Mouse (Mus musculus) liver, embryonic 14.5 days (tissue): ENCODE data around the gene Aplp2. TPM values are rescaled to one million over a fixed set of nuclear protein-coding genes. Genes with fewer than 3 reads are reported as not detected.

Experiments used
- ATAC-seq: fragments of 200-750 bp; cut with Nextera tagmentation; 2 replicates; pipeline ENCODE4 v1.8.0; 2017; ENCODE audit warnings: moderate number of reproducible peaks, mild to moderate bottlenecking, moderate library complexity; ENCODE audit not compliant: insufficient read depth
- DNase-seq, 3 experiments: peaks; one replicate each; pipeline ENCODE4 v3.0.0-alpha.2; 2012 to 2013; ENCODE audit warnings: low read depth in 3 of 3, low spot score in 3 of 3
- H3K27ac ChIP-seq: fragments of 300-500 bp; sonication (generic); 2 replicates; pipeline ENCODE4 v1.5.1; 2014; ENCODE audit warnings: moderate library complexity, mild to moderate bottlenecking, control low read depth, inconsistent platforms
- H3K27me3 ChIP-seq: fragments of 300-500 bp; sonication (generic); 2 replicates; pipeline ENCODE4 v1.6.1; 2014; ENCODE audit warnings: mild to moderate bottlenecking, low read length, moderate library complexity; ENCODE audit not compliant: control insufficient read depth, insufficient read depth
- H3K36me3 ChIP-seq: fragments of 300-500 bp; sonication (generic); replicated peaks from 2 replicates; pipeline ENCODE4 v1.6.1; 2014; ENCODE audit warnings: low read depth; ENCODE audit not compliant: control insufficient read depth, insufficient read depth
- H3K4me1 ChIP-seq, 2 experiments: fragments of 200-500 bp in 1 of 2; fragments of 300-500 bp in 1 of 2; sonication (generic) in 1 of 2; replicated peaks; 2 replicates each; pipeline ENCODE4 v1.6.1; 2012 to 2014; ENCODE audit warnings: antibody characterized with exemption in 1 of 2, inconsistent platforms in 1 of 2, low read length in 1 of 2; ENCODE audit not compliant: control insufficient read depth in 2 of 2, insufficient read depth in 2 of 2
- H3K4me2 ChIP-seq: fragments of 300-500 bp; sonication (generic); 2 replicates; pipeline ENCODE4 v1.6.1; 2014; ENCODE audit warnings: low read depth, mild to moderate bottlenecking, control low read depth, moderate library complexity
- H3K4me3 ChIP-seq, 2 experiments: fragments of 200-500 bp in 1 of 2; fragments of 300-500 bp in 1 of 2; sonication (generic) in 1 of 2; 2 replicates each; pipeline ENCODE4 v1.5.1; 2012 to 2014; ENCODE audit warnings: low read depth in 2 of 2, low read length in 2 of 2, mild to moderate bottlenecking in 2 of 2, control low read depth in 1 of 2, inconsistent platforms in 1 of 2, moderate library complexity in 1 of 2; ENCODE audit not compliant: insufficient read depth in 1 of 2
- H3K9ac ChIP-seq: fragments of 300-500 bp; sonication (generic); replicated peaks from 2 replicates; pipeline ENCODE4 v1.6.1; 2014; ENCODE audit warnings: mild to moderate bottlenecking, control low read depth, moderate library complexity
- H3K9me3 ChIP-seq: fragments of 300-500 bp; sonication (generic); 2 replicates; pipeline ENCODE4 v1.6.1; 2016; ENCODE audit warnings: low read length, mixed read lengths; ENCODE audit not compliant: control insufficient read depth
- CTCF ChIP-seq: IDR thresholded peaks from 2 replicates; pipeline ENCODE4 v1.5.1; 2016; ENCODE audit warnings: antibody characterized with exemption, low read depth, control low read depth
- EP300 ChIP-seq: IDR thresholded peaks from 2 replicates; pipeline ENCODE4 v1.6.1; 2016; ENCODE audit warnings: antibody characterized with exemption, low read depth
- whole genome bisulfite sequencing: fragments of 180-500 bp; shearing (Covaris S2); extraction: QIAGEN DNeasy Blood & Tissue Kit; methylation state at CpG from one replicate; pipeline ENCODE4 v1.1.7; 2014; ENCODE audit not compliant: insufficient replicate concordance; 5-methylcytosine and 5-hydroxymethylcytosine counted together
- polyA plus RNA-seq, 2 experiments: library from polyadenylated mRNA; depleted of rRNA in 1 of 2; stranded (reverse) in 1 of 2; unstranded in 1 of 2; fragments of >200 nt; fragmentation: Nextera tagmentation in 1 of 2; extraction: Ambion mirVana in 1 of 2; gene quantifications; 2 replicates each; pipeline versions ENCODE4 v1.2.1 to v1.2.3; 2012 to 2014

Aplp2 gene
- polyA plus RNA-seq, 2 experiments: 120 to 163 TPM

- 23% methylated on average over 12 of the region's 12 CpGs for WGBS
- DNase-seq: no peak
- no peaks in the 10 kb centered on the region for H3K36me3 ChIP-seq
- H3K4me2 ChIP-seq: no peak overlapping the region
- H3K27ac ChIP-seq: no peak overlapping the region
- TF ChIP-seq CTCF (no peak), EP300 (no peak)
- no peaks in the 10 kb centered on the region for H3K4me1 ChIP-seq
- H3K9ac ChIP-seq: no peak overlapping the region
- H3K27me3 ChIP-seq: peaks cover 43% of the 10 kb centered on the region
- no peaks in the 10 kb centered on the region for H3K9me3 ChIP-seq
- no peak for ATAC-seq
- H3K4me3 ChIP-seq: no peak overlapping the region
Observed at GRCm38 (mm10) chr9:31127876-31128465, 83.6 kb downstream of the Aplp2 start.

- no peak overlapping the region for H3K4me3 ChIP-seq
- no peak overlapping the region for H3K4me2 ChIP-seq
- no peak for ATAC-seq
- H3K9me3 ChIP-seq: no peaks in the 10 kb centered on the region
- H3K27me3 ChIP-seq: peaks cover 24% of the 10 kb centered on the region
- no peaks in the 10 kb centered on the region for H3K36me3 ChIP-seq
- H3K4me1 ChIP-seq: no peaks in the 10 kb centered on the region
- H3K9ac ChIP-seq: no peak overlapping the region
- no peak for DNase-seq
- 66% methylated on average over 7 of the region's 7 CpGs for WGBS
- H3K27ac ChIP-seq: no peak overlapping the region
- no peak for TF ChIP-seq CTCF
- no peak for TF ChIP-seq EP300
Observed at GRCm38 (mm10) chr9:31126079-31126478, 85.5 kb downstream of the Aplp2 start.

DNA sequence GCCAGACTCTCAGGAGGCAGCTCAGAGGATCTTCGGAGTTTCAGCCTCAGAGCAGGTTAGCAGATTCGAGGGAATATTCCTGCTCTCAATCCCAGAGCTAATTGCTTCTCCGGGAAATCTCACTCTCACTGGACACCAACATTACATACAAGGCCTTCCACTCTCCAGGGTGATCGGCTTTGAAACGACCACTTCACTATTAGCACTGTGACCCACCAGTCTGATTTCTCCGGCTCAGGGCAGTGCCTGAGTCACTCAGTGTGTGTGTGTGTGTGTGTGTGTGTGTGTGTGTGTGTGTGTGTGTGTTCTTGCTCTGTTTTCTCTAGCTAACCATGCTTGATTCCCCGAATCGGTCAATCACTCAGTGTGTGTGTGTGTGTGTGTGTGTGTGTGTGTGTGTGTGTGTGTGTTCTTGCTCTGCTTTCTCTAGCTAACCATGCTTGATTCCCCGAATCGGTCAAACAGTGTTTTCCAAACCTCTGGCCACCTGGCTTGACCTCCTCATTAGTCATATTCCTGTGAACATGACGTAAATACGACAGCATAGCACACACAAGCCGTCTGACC is 89.1 kb downstream of the Aplp2 start:
- Histone ChIP-seq H3K36me3 (no peaks in the 10 kb centered on the region), H3K9me3 (no peaks in the 10 kb centered on the region), H3K4me3 (no peak overlapping the region), H3K9ac (no peak overlapping the region), H3K27me3 (no peaks in the 10 kb centered on the region), H3K27ac (no peak overlapping the region), H3K4me2 (no peak overlapping the region), H3K4me1 (no peaks in the 10 kb centered on the region; a peak in 1 of 4 replicates)
- TF ChIP-seq EP300 (no peak), CTCF (no peak)
- ATAC-seq: no peak
- 65% methylated on average over 13 of the region's 13 CpGs for WGBS
- DNase-seq: no peak

DNA sequence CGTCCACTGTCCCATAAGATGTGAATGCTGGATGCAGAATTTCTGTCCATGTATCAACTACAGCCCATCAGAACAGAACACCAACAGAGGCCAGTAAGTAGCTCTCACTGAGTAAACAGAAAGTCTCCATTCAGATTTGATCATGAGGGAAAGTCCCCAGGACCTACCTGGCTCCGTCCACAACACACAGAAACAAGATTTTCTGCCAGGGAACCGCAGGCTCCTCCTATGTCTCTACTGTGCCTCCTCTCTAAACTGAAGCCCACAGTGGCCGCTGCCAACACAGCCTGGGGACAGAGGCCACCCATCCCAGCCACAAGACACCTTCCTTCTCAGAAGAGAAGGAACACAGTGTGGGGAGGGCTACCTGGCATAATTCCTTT is 91.1 kb downstream of the Aplp2 start:
- whole genome bisulfite sequencing: 34% methylated on average over 4 of the region's 4 CpGs
- Histone ChIP-seq H3K27me3 (no peaks in the 10 kb centered on the region), H3K9me3 (no peaks in the 10 kb centered on the region), H3K4me3 (no peak overlapping the region), H3K9ac (no peak overlapping the region), H3K4me2 (no peak overlapping the region), H3K4me1 (no peaks in the 10 kb centered on the region; a peak in 1 of 4 replicates), H3K27ac (no peak overlapping the region), H3K36me3 (no peaks in the 10 kb centered on the region)
- DNase-seq (no peak), ATAC-seq (no peak)
- no peak for TF ChIP-seq EP300
- TF ChIP-seq CTCF: no peak

- ATAC-seq: no peak
- no peak overlapping the region for H3K9ac ChIP-seq
- DNase-seq: no peak
- no peak overlapping the region for H3K4me3 ChIP-seq
- TF ChIP-seq EP300 (no peak), CTCF (no peak)
- H3K4me2 ChIP-seq: no peak overlapping the region
- no peaks in the 10 kb centered on the region; a peak in 1 of 4 replicates for H3K4me1 ChIP-seq
- no peaks in the 10 kb centered on the region for H3K27me3 ChIP-seq
- H3K27ac ChIP-seq: no peak overlapping the region
- 40% methylated on average over 11 of the region's 11 CpGs for whole genome bisulfite sequencing
- H3K9me3 ChIP-seq: no peaks in the 10 kb centered on the region
- no peaks in the 10 kb centered on the region for H3K36me3 ChIP-seq
Observed at GRCm38 (mm10) chr9:31119882-31120532, 91.6 kb downstream of the Aplp2 start.
